Comparison of ENCODE assay signal across 7 mouse cellular contexts in the genomic region with DNA sequence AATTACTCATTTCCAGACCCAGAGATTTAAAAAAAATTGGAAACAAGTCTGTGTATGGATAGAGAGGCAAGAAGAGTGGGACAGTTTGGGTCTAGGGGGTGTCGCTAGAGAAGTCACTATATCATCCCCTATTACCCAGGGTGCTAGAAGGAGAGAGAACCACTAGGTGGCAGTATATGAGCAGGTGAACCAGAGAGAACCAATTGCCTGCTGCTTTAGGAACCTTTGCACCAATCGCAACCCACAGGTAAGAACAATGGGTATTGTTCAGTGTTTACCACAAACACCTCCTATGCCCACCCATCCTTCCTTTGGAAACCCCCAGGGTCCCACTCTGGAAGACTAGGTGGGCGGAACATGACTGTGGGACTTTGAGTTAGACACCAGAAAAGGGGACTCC. TPM values are rescaled to one million over a fixed set of nuclear protein-coding genes. Genes with fewer than 3 reads are reported as not detected.
A peak's percentile ranks its signal among the peaks of the same experiment; 100 is the strongest.
DNase-seq lines count a peak whose midpoint lies in the region; ATAC-seq and TF ChIP-seq lines count a peak whose summit lies in the region.

No protein-coding gene starts in this region.

- no peak overlapping the region for H3K4me2 ChIP-seq in heart, embryonic 15.5 days

- no peak overlapping the region for H3K27ac ChIP-seq in left cerebral cortex, adult 2 months
- H3K27ac ChIP-seq in heart, embryonic 15.5 days, result no peak overlapping the region

- peaks cover 37% of the 10 kb centered on the region for H3K27me3 ChIP-seq in G1E (ENCODE audit: insufficient read depth, low read length)
- H3K27me3 ChIP-seq in heart, embryonic 15.5 days, result no peaks in the 10 kb centered on the region

- no peak for TF ChIP-seq POLR2A in lung, adult 2 months (IDR thresholded peaks at IDR 0.05; ENCODE audit: borderline replicate concordance, extremely low read depth, low read depth, low read length)

- ATAC-seq in G1E (ENCODE audit: extremely low read depth, insufficient number of reproducible peaks, low FRiP score, poor library complexity, severe bottlenecking), result no peak; the same call in 1 of the 2 replicates
- ATAC-seq in heart, embryonic 15.5 days (replicated peaks; ENCODE audit: insufficient number of reproducible peaks, insufficient read depth, low FRiP score, low read depth), result peak; percentile 27; the same call in 1 of the 2 replicates

- TF ChIP-seq CTCF in left cerebral cortex, adult 2 months (IDR thresholded peaks at IDR 0.05), result peak; percentile 81
- peak; percentile 86 for TF ChIP-seq CTCF in G1E (IDR thresholded peaks at IDR 0.05; ENCODE audit: low read depth, low read length)
- peak; percentile 55 for TF ChIP-seq CTCF in lung, adult 2 months (IDR thresholded peaks at IDR 0.05; ENCODE audit: insufficient read depth, low read length)

- H3K9ac ChIP-seq in heart, embryonic 15.5 days, result no peak overlapping the region

- no peaks in the 10 kb centered on the region for H3K9me3 ChIP-seq in G1E (replicated peaks)
- H3K9me3 ChIP-seq in heart, embryonic 15.5 days (replicated peaks), result no peaks in the 10 kb centered on the region

- H3K36me3 ChIP-seq in G1E (replicated peaks), result peaks cover 3% of the 10 kb centered on the region
- H3K36me3 ChIP-seq in heart, embryonic 15.5 days, result no peaks in the 10 kb centered on the region

- no peaks in the 10 kb centered on the region for H3K4me1 ChIP-seq in G1E (ENCODE audit: insufficient read depth, low read depth, low read length)
- H3K4me1 ChIP-seq in heart, embryonic 15.5 days (replicated peaks), result peaks cover 6% of the 10 kb centered on the region; the same call in 1 of the 2 replicates
- peaks cover 4% of the 10 kb centered on the region for H3K4me1 ChIP-seq in lung, adult 2 months (ENCODE audit: control insufficient read depth, insufficient read depth, low read length)

- intact Hi-C loops in left cerebral cortex, adult 2 months (cut with DNase I), result loop anchor here (1.0 to 2.0 kb wide), 2 partner anchors 17 to 102 kb away; partner anchors contain the start of gene Snx11

- no peak for DNase-seq in left cerebral cortex, adult 2 months (ENCODE audit: extremely low spot score in 1 of 2, low spot score in 2 of 2)
- no peak for DNase-seq in left cerebral cortex, adult 8-10 months (ENCODE audit: low spot score in 2 of 2)
- peak; percentile 36 for DNase-seq in G1E (ENCODE audit: low spot score)
- DNase-seq in c-Kit-negative CD71-positive TER-119-positive erythroid progenitor cells, embryonic 14.5 days (ENCODE audit: low read depth, low spot score), result peak; percentile 57
- no peak for DNase-seq in lung, adult 2 months
- peak; percentile 45 for DNase-seq in testis, postnatal 14 days (ENCODE audit: low spot score)

- no peak overlapping the region for H3K4me3 ChIP-seq in left cerebral cortex, adult 2 months
- H3K4me3 ChIP-seq in G1E (ENCODE audit: low read depth, low read length), result no peak overlapping the region
- H3K4me3 ChIP-seq in heart, embryonic 15.5 days, result no peak overlapping the region
- H3K4me3 ChIP-seq in lung, adult 2 months (replicated peaks; ENCODE audit: extremely low read depth, low read depth, low read length), result no peak overlapping the region

- 28% methylated on average over 3 of the region's 3 CpGs for WGBS in heart, embryonic 15.5 days
- WGBS in lung, adult 2 months, result 20% methylated on average over 3 of the region's 3 CpGs

RNA-seq across cellular contexts. Expression of gene Snx11, which starts 17.3 kb away (rescaled TPM):
- total RNA-seq in left cerebral cortex, adult 2 months (2021), result 10 to 100 TPM; 49.7 to 52.2 TPM
- total RNA-seq in left cerebral cortex, adult 8-10 months (2022), result 10 to 100 TPM; 38.4 to 49.2 (median 44.4) TPM
- total RNA-seq in G1E (2014; fragmentation: Nextera tagmentation), result 9.9 and 18.9 TPM in 2 replicates
- total RNA-seq in G1E (2017), result 19.9 and 21.4 TPM in 2 replicates
- polyA plus RNA-seq in G1E (2012), result 9.9 and 10.7 TPM in 2 replicates
- 10.9 and 13.4 TPM in 2 replicates for polyA plus RNA-seq in heart, embryonic 15.5 days (2015; fragmentation: Nextera tagmentation; extraction: Ambion mirVana)
- 23.5 and 26.8 TPM in 2 replicates for polyA plus RNA-seq in lung, adult 2 months (2012; rRNA removed)

RNA-seq across cellular contexts. Expression of gene Cbx1, which starts 28.9 kb away (rescaled TPM):
- 10 to 100 TPM; 45.5 to 46.5 TPM for total RNA-seq in left cerebral cortex, adult 2 months (2021)
- 10 to 100 TPM; 36.5 to 43.3 (median 38.9) TPM for total RNA-seq in left cerebral cortex, adult 8-10 months (2022)
- total RNA-seq in G1E (2014; fragmentation: Nextera tagmentation) (78.9 and 81.3 TPM in 2 replicates), G1E (2017) (99.1 and 100 TPM in 2 replicates)
- polyA plus RNA-seq in G1E (2012), result 73.7 and 75.0 TPM in 2 replicates
- polyA plus RNA-seq in heart, embryonic 15.5 days (2015; fragmentation: Nextera tagmentation; extraction: Ambion mirVana), result 52.4 and 52.9 TPM in 2 replicates
- 15.3 and 19.0 TPM in 2 replicates for polyA plus RNA-seq in lung, adult 2 months (2012; rRNA removed)

Comparison
In these comparisons a context has a peak if more than half of its experiments do, and no peak if none do; other contexts are left out.
1. DNase-seq: peak in G1E (single experiment), c-Kit-negative CD71-positive TER-119-positive erythroid progenitor cells, embryonic 14.5 days (single experiment) and testis, postnatal 14 days (single experiment); none in left cerebral cortex, adult 2 months (0 of 2), left cerebral cortex, adult 8-10 months (0 of 2) and lung, adult 2 months (single experiment).
2. Peak in every context shown above with its lines, with median percentiles within 50 percentile points of each other: CTCF ChIP-seq.